Mouse (Mus musculus) heart, adult 18-20 months (tissue): Measurements from ENCODE around the gene Pdzd2. TPM values are rescaled to one million over a fixed set of nuclear protein-coding genes. Genes with fewer than 3 reads are reported as not detected.

Source experiments
- DNase-seq, 2 experiments: peaks; one replicate each; pipeline ENCODE4 v3.0.0; 2021 to 2022; ENCODE audit warnings: mixed read lengths in 1 of 2
- microRNA-seq, 2 experiments: library from miRNA; unstranded; fragments of <30 nt; microRNA quantifications; one replicate each; pipeline ENCODE4 v1.2.0; 2022
- total RNA-seq, 2 experiments: library from RNA; stranded (reverse); gene quantifications; 2 replicates each; pipeline ENCODE4 v1.2.3; 2021

The Pdzd2 gene
- total RNA-seq, 2 experiments from 2014 or later: 68.0 to 82.0 TPM

GRCm38 (mm10) chr15:12313255-12313654 lies 426.5 kb downstream of the Pdzd2 start:
- peak in 1 of 2 experiments; percentile 52 for DNase-seq

DNA sequence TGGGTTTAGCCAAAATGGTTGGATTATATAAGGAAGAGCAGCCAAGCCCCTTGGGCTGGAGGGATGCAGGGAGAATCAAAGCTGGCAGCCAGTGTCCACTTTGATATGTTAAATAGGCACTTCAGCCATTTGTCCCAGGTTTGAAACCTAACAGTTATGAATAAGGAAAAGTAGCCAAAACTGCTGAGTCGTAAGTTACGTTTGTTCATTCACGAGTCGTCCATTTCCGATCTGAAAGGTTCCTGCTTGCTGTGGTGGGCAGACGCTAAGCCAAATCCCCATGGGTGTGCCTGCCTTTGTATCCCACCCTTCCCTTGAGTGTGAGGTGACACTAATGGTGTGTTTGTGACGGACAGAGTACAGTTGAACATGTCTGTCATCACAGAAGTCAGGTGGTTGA lies 428.3 kb downstream of the Pdzd2 start:
- no peak for DNase-seq

- DNase-seq: no peak
These were observed 429.0 kb downstream of the Pdzd2 start for GRCm38 (mm10) chr15:12310676-12311075.

Small RNA genes within 50 kb of the gene (microRNA-seq; reads per million reads assigned to microRNA genes)
- gene Gm24135: 0 reads per million in 2 experiments
- 0 reads per million in 2 experiments for gene Gm24302

Other genes with a start within 250 kb of the Pdzd2 start
- 10 to 100 TPM; 13.5 to 13.9 TPM for gene 6030458C11Rik, start 84.7 kb upstream of the Pdzd2 start, total RNA-seq
- gene Drosha, start 84.9 kb upstream of the Pdzd2 start, total RNA-seq: 10 to 100 TPM; 34.8 to 39.1 TPM